Mouse (Mus musculus): Measurements from ENCODE around the gene Hmgcl.

Gene Hmgcl

DNA sequence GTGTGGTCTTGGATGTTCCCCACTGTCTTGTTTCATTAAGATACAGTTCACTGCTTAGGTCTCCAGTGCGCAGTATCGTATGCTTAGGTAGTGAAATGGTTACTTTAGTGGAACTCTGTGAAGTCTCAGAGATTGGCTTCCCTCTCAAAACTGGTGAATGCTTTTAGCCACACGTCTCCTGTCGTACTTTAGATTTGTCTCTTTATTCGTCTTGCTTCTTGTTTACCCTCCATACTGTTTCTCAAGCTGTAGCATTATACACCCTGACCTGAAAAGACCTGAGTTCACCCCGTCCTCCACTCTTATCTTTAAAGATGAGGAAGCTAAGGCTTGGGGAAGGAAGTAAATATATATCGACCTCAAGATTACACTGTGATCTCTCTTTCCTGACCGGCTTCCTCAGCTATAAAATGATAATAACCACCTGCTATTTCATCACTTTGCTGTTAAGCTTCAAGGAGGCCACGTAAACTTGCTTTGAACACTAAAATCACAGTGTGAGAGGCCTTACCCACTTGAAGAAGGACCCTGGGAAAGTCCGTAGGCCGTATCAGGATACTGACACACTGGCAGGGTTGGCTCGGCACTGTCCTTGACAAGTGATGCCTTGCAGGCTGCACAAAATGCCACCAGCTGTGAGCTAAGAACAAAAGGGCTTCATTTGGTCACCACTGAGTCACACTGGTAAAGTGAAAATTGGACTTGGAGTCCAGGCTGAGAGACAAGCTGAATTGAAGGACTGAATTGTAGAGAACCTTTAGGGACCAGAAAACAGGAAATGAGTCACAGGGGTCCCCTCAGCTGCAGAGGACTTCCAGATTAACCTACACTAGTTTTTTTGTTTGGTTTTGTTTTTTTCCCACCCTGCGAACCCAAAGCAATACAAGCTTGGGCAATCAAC, 26.9 kb downstream of the Hmgcl start:
- CTCF ChIA-PET = interaction anchor here (0.5 to 1.7 kb wide), 7 partner anchors 9 to 680 kb away, joined by 3 to 7 read pairs (median 4); partner anchors contain the start of gene Gale (in 1 of the 4)
- POLR2A ChIA-PET = interaction anchor here (0.6 to 8.1 kb wide), 24 partner anchors 9 to 725 kb away, joined by 3 to 78 read pairs (median 5); partner anchors contain the start of genes Gale (in 4 of the 4), Pithd1 (in 3 of the 4) and Rpl11 (in 1 of the 4)

GRCm38 (mm10) chr4:135976146-135976545, 29.9 kb downstream of the Hmgcl start:
- CTCF ChIA-PET = interaction anchor here in 1 of 4 experiments (0.5 to 1.2 kb wide), 2 partner anchors 10 to 284 kb away, joined by 3 read pairs; no protein-coding TSS in a partner anchor
- POLR2A ChIA-PET = interaction anchor here in 2 of 4 experiments (0.6 to 8.1 kb wide), 7 partner anchors 10 to 121 kb away, joined by 3 to 78 read pairs (median 4); partner anchors contain the start of genes Pithd1 (in 2 of the 2), Gale (in 1 of the 2) and Srsf10 (in 1 of the 2)

DNA sequence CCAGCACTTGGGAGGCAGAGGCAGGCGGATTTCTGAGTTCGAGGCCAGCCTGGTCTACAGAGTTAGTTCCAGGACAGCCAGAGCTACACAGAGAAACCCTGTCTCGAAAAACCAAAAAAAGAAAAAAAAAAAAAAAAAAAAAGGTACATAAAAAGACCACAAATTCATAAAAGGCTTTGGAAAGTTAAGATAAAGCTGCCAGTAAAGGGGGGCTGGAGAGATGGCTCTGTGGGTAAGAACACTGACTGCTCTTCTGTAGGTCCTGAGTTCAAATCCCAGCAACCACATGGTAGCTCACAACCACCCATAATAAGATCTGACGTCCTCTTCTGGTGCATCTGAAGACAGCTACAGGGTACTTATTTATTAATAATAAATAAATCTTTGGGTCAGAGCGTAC, 34.0 kb downstream of the Hmgcl start:
- CTCF ChIA-PET = interaction anchor here in 3 of 4 experiments (0.6 to 1.2 kb wide), 4 partner anchors 8 to 32 kb away, joined by 3 to 7 read pairs (median 4); partner anchors contain the start of gene Lypla2 (in 1 of the 3)
- POLR2A ChIA-PET = interaction anchor here (0.5 to 2.9 kb wide), 10 partner anchors 8 to 282 kb away, joined by 3 to 11 read pairs (median 5); partner anchors contain the start of genes Gale (in 1 of the 4), Lypla2 (in 1 of the 4) and Rpl11 (in 1 of the 4)

DNA sequence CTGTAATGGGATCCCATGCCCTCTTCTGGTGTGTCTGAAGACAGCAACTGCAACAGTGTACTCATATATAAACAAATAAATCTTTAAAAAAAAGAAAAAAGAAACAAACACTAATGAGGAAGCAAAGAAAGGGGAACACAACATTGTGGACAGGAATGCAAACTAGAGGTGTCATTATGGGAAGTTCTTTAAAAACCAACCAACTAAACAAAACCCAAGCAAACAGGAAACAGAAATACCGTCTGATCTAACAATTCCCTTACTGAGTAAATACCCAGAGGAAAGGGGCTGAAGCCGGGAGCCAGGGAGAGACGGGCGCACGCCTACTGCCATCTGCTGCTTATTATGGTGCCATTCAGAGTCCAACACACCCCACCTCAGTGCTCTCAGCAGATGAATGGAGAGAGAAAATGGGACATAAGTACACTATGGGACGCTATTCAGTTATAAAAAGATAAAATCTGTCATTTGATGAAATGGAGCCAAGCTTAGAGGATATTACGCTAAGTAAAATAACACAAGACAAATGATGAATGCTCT, 35.3 kb downstream of the Hmgcl start:
- ChIA-PET POLR2A (interaction anchor here in 1 of 4 experiments (0.6 to 0.7 kb wide), 2 partner anchors 19 to 84 kb away, joined by 3 read pairs; no protein-coding TSS in a partner anchor), CTCF (interaction anchor here in 1 of 4 experiments (0.6 kb wide), 1 partner anchor 95 kb away, joined by 3 read pairs; no protein-coding TSS in a partner anchor)

DNA sequence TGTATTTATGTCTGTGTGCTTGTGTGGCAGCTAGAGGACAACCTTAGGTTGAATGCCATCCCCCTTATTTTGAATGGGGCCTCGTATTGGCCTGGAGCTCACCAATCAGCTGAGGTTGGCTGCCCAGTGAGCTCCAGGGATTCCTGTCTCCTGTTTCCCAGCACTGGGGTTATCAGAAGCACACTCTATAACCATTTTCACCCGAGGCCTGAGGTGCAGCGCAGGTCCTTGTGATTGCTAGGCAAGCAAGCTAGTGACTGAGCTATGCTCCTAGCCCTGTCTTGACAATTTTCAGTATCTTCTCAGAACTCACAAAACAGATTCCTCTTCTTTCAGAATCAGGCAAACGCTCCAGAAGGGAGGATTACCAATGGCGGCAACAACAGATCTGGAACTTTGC, 38.3 kb downstream of the Hmgcl start:
- POLR2A ChIA-PET = interaction anchor here in 3 of 4 experiments (0.6 to 6.3 kb wide), 11 partner anchors 12 to 107 kb away, joined by 3 to 78 read pairs (median 5); partner anchors contain the start of genes Gale (in 2 of the 3), Lypla2 (in 2 of the 3) and Rpl11 (in 1 of the 3)
- CTCF ChIA-PET = interaction anchor here in 1 of 4 experiments (0.8 to 1.8 kb wide), 3 partner anchors 11 to 275 kb away, joined by 3 to 6 read pairs (median 3); no protein-coding TSS in a partner anchor

- CTCF ChIA-PET = interaction anchor here in 1 of 4 experiments (0.6 kb wide), 1 partner anchor 54 kb away, joined by 6 read pairs; no protein-coding TSS in a partner anchor
- POLR2A ChIA-PET = interaction anchor here in 2 of 4 experiments (0.6 to 6.3 kb wide), 16 partner anchors 11 to 110 kb away, joined by 3 to 78 read pairs (median 6); partner anchors contain the start of genes Gale (in 2 of the 2), Lypla2 (in 2 of the 2), Fuca1 (in 1 of the 2) and Rpl11 (in 1 of the 2)
These were observed 38.9 kb downstream of the Hmgcl start for GRCm38 (mm10) chr4:135985193-135985592.

DNA sequence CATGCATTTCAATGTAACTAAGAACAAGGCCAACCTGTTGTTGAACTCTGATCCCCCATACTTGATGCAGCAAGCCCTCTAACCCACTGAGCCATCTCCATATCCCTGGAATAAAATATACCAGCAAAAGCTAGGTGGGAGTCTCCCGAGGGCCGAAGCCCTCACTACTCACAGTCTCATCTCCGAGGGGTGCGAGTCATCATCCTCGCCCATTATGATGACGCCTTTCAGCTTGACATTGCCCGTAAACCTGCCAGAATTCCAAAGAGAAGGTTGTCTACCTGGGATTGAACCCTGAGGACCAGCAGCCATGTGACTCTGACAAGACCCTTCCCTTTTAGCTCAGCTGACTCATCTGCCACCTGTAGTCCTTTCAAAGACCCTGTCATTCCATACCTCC, 39.5 kb downstream of the Hmgcl start:
- CTCF ChIA-PET = interaction anchor here in 3 of 4 experiments (0.6 to 1.8 kb wide), 4 partner anchors 20 to 277 kb away, joined by 3 to 10 read pairs (median 3); no protein-coding TSS in a partner anchor
- POLR2A ChIA-PET = interaction anchor here in 2 of 4 experiments (0.8 to 6.3 kb wide), 29 partner anchors 10 to 195 kb away, joined by 3 to 78 read pairs (median 6); partner anchors contain the start of genes Fuca1 (in 2 of the 2), Gale (in 2 of the 2), Lypla2 (in 2 of the 2) and Rpl11 (in 2 of the 2)

DNA sequence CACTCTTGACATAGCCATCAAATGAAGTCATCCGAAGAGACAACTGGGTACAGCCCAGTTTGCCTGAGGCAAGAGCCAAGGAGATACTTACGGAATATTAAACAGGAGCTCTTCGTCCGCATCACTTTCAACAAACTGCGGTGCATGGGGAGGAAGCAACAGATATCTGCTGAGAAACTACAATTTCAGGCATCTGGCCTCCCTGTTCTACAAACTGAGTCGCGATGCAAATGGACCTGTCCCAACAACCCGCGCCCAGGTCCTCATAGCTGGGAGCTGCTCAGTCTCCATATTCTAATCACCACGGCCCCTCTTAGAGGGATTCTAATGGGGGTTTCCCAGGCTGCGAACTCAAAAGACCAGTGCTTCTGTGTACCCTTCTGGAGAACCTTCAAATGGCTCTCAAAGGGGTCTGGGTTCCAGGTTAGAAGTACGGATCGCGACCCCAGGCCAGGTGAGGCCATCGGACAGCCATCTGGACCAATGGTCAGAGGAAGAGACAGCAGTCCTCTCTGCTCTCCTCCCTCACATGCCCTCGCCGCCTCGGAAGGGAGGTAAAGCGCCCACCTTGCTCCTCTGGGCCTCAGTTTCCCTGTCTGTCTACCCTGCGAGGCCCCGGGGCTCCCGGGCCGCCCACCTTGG, 40.2 kb downstream of the Hmgcl start:
- POLR2A ChIA-PET = interaction anchor here (0.5 to 6.3 kb wide), 52 partner anchors 10 to 1974 kb away, joined by 3 to 78 read pairs (median 4); partner anchors contain the start of genes Rpl11 (in 3 of the 4), Fuca1 (in 2 of the 4), Gale (in 2 of the 4) and Lypla2 (in 2 of the 4)
- CTCF ChIA-PET = interaction anchor here (0.5 to 1.8 kb wide), 14 partner anchors 8 to 304 kb away, joined by 3 to 11 read pairs (median 4); partner anchors contain the start of genes Fuca1 (in 1 of the 4) and Gale (in 1 of the 4)

DNA sequence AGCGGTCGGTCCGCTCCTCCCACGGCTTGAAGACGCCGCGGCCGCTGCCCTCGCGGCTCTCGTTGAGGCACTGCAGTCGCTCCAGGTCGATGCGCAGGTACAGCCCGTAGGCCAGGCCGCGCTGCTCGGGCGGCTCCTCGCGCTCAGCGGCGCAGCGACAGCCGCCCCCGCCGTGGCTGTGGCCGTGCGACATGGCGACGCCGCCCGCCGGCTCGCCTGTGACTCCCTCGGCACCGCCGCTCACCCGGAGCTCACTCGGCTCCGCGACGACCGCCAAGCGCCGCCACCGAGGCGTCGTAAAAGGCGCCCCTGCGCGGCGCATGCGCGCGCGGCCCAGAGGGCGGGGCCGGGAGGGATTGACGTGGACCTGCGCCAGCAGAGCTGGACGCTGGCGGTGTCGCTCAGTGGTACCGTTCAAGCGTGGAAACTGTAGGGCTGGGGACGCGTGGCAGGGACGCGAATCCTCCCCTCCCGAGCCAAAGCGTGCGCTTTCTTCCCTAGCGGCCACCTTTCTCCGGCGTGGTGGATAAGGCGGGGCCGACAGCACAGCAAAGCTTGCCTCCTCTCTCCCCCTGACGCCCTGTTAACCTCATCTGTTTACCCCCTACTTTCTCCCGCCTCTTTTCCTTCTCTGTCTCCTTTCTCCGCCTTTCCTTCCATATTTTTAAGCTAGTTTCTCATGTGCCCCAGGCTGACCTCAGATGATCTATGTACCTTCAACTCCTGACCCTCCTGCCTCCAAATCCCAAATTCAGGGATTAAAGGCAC, 40.9 kb downstream of the Hmgcl start, which contains the start of gene Pithd1:
TSS of gene Pithd1 (minus strand) at position 322 of the 768 bp plus-strand sequence.
- CTCF ChIA-PET = interaction anchor here (0.5 to 1.8 kb wide), 19 partner anchors 8 to 305 kb away, joined by 3 to 11 read pairs (median 3); partner anchors contain the start of genes Fuca1 (in 2 of the 4), Gale (in 1 of the 4) and Rpl11 (in 1 of the 4)
- POLR2A ChIA-PET = interaction anchor here (0.5 to 6.3 kb wide), 58 partner anchors 8 to 1974 kb away, joined by 3 to 78 read pairs (median 4); partner anchors contain the start of genes Rpl11 (in 4 of the 4), Lypla2 (in 3 of the 4), Fuca1 (in 2 of the 4) and Gale (in 2 of the 4)

- CTCF ChIA-PET = interaction anchor here in 3 of 4 experiments (0.5 to 1.8 kb wide), 11 partner anchors 9 to 279 kb away, joined by 3 to 11 read pairs (median 4); partner anchors contain the start of genes Fuca1 (in 1 of the 3), Gale (in 1 of the 3) and Rpl11 (in 1 of the 3)
- POLR2A ChIA-PET = interaction anchor here (0.6 to 6.3 kb wide), 37 partner anchors 9 to 635 kb away, joined by 3 to 78 read pairs (median 5); partner anchors contain the start of genes Rpl11 (in 4 of the 4), Lypla2 (in 3 of the 4), Gale (in 2 of the 4) and Eloa (in 1 of the 4)
These were observed 41.5 kb downstream of the Hmgcl start for GRCm38 (mm10) chr4:135987714-135988113.

DNA sequence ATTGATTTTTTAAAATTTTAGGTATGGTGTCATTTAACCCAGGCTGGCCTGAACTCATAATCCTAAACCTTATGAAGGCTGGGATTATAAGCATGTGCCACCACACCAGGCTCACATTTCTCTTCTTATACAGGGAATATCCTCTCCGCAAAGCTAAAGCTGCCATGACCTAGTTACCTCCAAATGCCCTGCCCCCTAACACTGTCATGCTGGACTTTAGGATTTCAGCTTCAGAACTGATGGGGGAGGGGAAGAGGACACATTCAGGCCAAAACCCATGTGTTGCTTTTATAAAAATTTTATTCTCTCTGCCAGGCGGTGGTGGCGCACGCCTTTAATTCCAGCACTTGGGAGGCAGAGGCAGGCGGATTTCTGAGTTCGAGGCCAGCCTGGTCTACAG, 47.7 kb downstream of the Hmgcl start:
- POLR2A ChIA-PET = interaction anchor here in 2 of 4 experiments (0.6 to 2.4 kb wide), 5 partner anchors 8 to 725 kb away, joined by 3 to 6 read pairs (median 5); partner anchors contain the start of gene Rpl11 (in 1 of the 2)
- CTCF ChIA-PET = interaction anchor here in 1 of 4 experiments (0.9 kb wide), 1 partner anchor 16 kb away, joined by 3 read pairs; no protein-coding TSS in a partner anchor

- ChIA-PET CTCF (no interaction called here), POLR2A (interaction anchor here in 2 of 4 experiments (0.8 to 2.4 kb wide), 3 partner anchors 22 to 58 kb away, joined by 3 to 6 read pairs (median 5); partner anchors contain the start of gene Rpl11 (in 1 of the 2))
These were observed 48.9 kb downstream of the Hmgcl start for GRCm38 (mm10) chr4:135995118-135995517.

DNA sequence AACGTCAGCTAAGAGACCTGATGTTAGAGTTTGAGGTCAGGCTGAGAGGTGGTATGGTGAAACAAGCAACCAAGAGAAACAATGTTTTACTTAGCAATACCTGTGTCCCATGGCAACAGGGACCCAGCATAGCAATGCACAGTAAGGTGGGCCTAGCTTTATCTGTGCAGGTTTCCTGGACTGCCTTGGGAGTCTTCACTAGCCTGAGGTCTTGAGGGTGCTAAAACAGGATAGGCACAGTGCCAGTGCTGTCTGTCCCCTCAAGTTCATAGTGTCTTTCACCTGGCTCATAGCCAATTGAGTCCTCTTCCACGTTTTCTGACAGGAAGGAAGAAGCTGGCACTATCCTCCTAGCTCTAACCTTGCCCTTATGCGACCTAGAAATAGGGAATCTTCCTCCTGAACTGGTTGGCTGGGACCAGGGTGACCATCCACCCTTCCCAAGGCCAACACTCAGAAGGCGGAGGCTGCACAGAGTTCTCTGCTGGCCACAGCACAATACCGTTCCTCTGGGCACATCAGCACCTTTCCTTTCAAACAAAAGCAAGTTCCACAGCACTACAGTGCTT, 57.9 kb downstream of the Hmgcl start:
- POLR2A ChIA-PET = interaction anchor here in 1 of 4 experiments (0.5 to 1.3 kb wide), 4 partner anchors 9 to 779 kb away, joined by 3 read pairs; no protein-coding TSS in a partner anchor

DNA sequence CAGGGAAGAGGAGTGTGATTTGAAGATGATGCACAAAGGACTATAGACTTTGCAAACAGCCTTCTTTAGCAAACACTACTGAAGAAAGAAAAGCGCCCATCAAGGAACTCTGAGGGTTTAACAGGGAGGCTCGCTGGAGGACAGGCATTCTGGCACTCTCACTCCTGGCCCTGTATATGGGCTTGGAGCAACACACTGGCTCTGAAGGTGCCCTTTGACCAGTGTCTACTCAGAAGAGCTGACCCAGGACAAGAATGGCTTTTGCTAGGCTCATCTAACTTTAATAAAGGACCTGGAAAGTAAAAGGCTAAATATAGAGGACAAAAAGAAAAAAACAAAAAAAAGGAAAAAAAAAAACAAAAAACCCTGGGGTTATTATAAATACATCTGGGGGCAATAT, 58.7 kb downstream of the Hmgcl start:
- CTCF ChIA-PET = no interaction called here
- POLR2A ChIA-PET = interaction anchor here in 1 of 4 experiments (1.3 to 2.7 kb wide), 3 partner anchors 15 to 27 kb away, joined by 3 to 7 read pairs (median 3); no protein-coding TSS in a partner anchor

More for the DNA sequence above, 57.9 kb downstream of the Hmgcl start:
- CTCF ChIA-PET = no interaction called here

GRCm38 (mm10) chr4:136006821-136007220, 60.6 kb downstream of the Hmgcl start:
- ChIA-PET CTCF (no interaction called here), POLR2A (interaction anchor here in 2 of 4 experiments (0.5 to 2.7 kb wide), 6 partner anchors 13 to 47 kb away, joined by 3 to 7 read pairs (median 4); partner anchors contain the start of gene Rpl11 (in 2 of the 2))

Measured in embryonic stem cell, embryonic (primary cell).